Mouse (Mus musculus): Measurements from ENCODE around the gene Gusb. TPM values are rescaled to one million over a fixed set of nuclear protein-coding genes. Genes with fewer than 3 reads are reported as not detected.
A peak's percentile ranks its signal among the peaks of the same experiment; 100 is the strongest.

Gusb gene
- total RNA-seq (2014; rRNA removed) (22.0 and 26.7 TPM in 2 replicates), polyA plus RNA-seq (2015; fragmentation: Nextera tagmentation; extraction: Ambion mirVana) (42.3 and 44.9 TPM in 2 replicates)

DNA sequence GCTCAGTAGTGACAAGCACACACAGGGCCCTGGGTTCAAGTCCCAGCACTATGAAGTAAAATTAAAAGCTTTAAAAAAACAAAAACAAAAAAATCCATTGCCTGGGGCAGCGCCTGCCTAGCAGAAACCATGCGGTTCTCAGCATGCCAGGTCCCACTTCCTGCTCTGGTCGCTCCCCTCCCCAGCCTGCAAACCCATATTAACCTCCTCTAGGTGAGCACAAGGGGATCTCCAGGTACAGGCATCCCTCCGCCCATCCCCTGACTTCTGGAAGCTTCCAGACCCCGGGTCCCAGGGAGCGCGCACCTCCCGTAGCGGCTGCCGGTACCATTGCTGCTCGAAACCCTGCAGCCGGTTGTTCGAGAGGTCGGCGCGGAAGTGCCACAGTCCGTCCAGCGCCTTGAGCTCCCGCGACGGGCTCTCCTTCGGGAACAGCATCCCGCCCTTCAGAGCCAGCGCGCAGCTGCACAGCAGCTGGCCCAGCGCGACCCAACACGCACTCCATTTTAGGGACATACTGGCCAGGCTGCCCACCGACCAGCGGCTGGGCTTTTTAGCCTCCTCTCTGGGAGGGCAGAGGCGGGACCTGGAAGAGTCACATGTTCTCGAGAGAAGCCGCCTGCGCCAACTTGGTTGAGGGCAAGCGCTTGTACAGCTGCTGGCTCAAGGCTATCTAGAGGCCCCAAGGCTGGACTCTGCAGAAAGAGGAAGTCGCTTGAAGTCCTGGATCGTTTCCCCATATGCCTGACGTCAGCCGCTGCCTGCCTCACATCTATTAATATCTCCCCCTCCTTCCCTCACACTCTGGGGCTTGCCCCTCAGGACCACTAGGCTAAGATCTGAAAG lies at the start of gene Gusb:
TSS of gene Gusb (minus strand) at position 749 of the 846 bp plus-strand sequence.
- TF ChIP-seq CTCF (IDR thresholded peaks at IDR 0.05), result no peak
- Histone ChIP-seq H3K4me1 (ENCODE audit: insufficient read depth, low read length) (0 out of 2 replicates have a peak, but pooled peaks cover 3% of the 10 kb centered on the region), H3K27ac (ENCODE audit: low read depth, low read length) (peak within 1 kb of the TSS; percentile 43; the same call in 1 of the 2 replicates), H3K9ac (replicated peaks; ENCODE audit: low read length, poor library complexity, severe bottlenecking) (peak within 1 kb of the TSS; percentile 84), H3K9me3 (ENCODE audit: low read length) (no peaks in the 10 kb centered on the region), H3K4me3 (ENCODE audit: low read depth, low read length) (peak within 1 kb of the TSS; percentile 66), H3K36me3 (ENCODE audit: insufficient read depth, low read length) (no peaks in the 10 kb centered on the region), H3K27me3 (ENCODE audit: insufficient read depth, low read length) (no peaks in the 10 kb centered on the region), H3K4me2 (ENCODE audit: low read depth, low read length, poor library complexity, severe bottlenecking) (peak within 1 kb of the TSS; percentile 70)
- DNase-seq (ENCODE audit: low spot score) (peak; percentile 85), ATAC-seq (ENCODE audit: low FRiP score) (peak; percentile 84)
- WGBS, result 1% methylated on average over 39 of the region's 39 CpGs

GRCm38 (mm10) chr5:130052510-130052909 lies 49.7 kb upstream of the Gusb start:
- no peak for TF ChIP-seq CTCF (IDR thresholded peaks at IDR 0.05)
- 0 out of 2 replicates have a peak overlapping the region, but pooled peaks have one; percentile 6 for H3K27ac ChIP-seq (ENCODE audit: low read depth, low read length)
- peaks cover 26% of the 10 kb centered on the region for H3K36me3 ChIP-seq (ENCODE audit: insufficient read depth, low read length)
- no peak overlapping the region for H3K4me3 ChIP-seq (ENCODE audit: low read depth, low read length)
- no peaks in the 10 kb centered on the region for H3K9me3 ChIP-seq (ENCODE audit: low read length)
- H3K9ac ChIP-seq (replicated peaks; ENCODE audit: low read length, poor library complexity, severe bottlenecking), result 0 out of 2 replicates have a peak overlapping the region, but pooled peaks have one; percentile 24
- no peaks in the 10 kb centered on the region for H3K4me1 ChIP-seq (ENCODE audit: insufficient read depth, low read length)
- no peak overlapping the region for H3K4me2 ChIP-seq (ENCODE audit: low read depth, low read length, poor library complexity, severe bottlenecking)
- WGBS, result 48% methylated on average over 5 of the region's 5 CpGs
- DNase-seq (ENCODE audit: low spot score) (no peak), ATAC-seq (ENCODE audit: low FRiP score) (no peak)
- H3K27me3 ChIP-seq (ENCODE audit: insufficient read depth, low read length), result no peaks in the 10 kb centered on the region

DNA sequence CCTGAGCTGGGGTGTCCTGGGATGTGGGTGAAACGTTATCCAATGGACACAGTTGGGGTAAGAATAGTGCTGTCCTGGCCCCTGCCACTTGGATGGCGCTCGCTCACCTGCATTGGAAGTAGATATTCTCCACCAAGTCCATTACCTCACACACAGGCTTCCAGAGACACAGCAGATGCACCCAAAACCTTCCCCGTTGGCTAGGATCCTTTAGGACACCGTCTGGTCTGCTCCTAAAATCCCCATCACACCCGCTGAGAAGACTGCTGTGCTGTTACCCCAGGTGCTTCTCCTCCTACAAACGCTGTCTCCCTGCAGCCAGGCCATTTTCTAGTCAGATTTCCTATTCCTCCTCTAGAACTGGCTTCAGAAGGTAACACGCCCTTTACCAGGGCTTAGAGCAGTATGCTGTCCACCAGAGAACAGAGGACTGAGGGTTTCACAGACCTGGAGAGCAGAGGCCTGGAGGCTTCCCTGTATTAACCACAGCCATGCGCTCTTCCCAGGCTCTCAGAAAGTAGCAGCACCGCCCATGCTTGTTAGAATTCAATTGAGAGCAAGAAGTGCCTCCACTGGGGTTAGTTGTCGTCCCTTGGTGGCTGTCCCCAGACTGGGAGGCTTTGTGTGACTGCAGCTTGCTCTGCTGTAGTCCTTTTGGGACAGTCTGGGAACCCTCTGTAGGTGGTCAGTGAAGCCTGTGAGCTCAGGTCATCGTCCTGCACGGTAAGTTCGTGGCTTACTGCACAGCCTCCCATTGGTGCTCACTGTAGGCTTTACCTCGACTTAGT lies 48.4 kb upstream of the Gusb start:
- H3K4me1 ChIP-seq (ENCODE audit: insufficient read depth, low read length), result no peaks in the 10 kb centered on the region
- H3K9me3 ChIP-seq (ENCODE audit: low read length), result no peaks in the 10 kb centered on the region
- no peak overlapping the region for H3K27ac ChIP-seq (ENCODE audit: low read depth, low read length)
- H3K4me3 ChIP-seq (ENCODE audit: low read depth, low read length), result no peak overlapping the region
- ATAC-seq (ENCODE audit: low FRiP score) (no peak), DNase-seq (ENCODE audit: low spot score) (no peak)
- no peaks in the 10 kb centered on the region for H3K27me3 ChIP-seq (ENCODE audit: insufficient read depth, low read length)
- 85% methylated on average over 15 of the region's 15 CpGs for WGBS
- TF ChIP-seq CTCF (IDR thresholded peaks at IDR 0.05), result no peak
- no peak overlapping the region for H3K9ac ChIP-seq (replicated peaks; ENCODE audit: low read length, poor library complexity, severe bottlenecking)
- peaks cover 29% of the 10 kb centered on the region for H3K36me3 ChIP-seq (ENCODE audit: insufficient read depth, low read length)
- no peak overlapping the region for H3K4me2 ChIP-seq (ENCODE audit: low read depth, low read length, poor library complexity, severe bottlenecking)

GRCm38 (mm10) chr5:130050416-130050815 lies 47.6 kb upstream of the Gusb start:
- Histone ChIP-seq H3K4me3 (ENCODE audit: low read depth, low read length) (no peak overlapping the region), H3K9ac (replicated peaks; ENCODE audit: low read length, poor library complexity, severe bottlenecking) (no peak overlapping the region), H3K27ac (ENCODE audit: low read depth, low read length) (no peak overlapping the region), H3K9me3 (ENCODE audit: low read length) (no peaks in the 10 kb centered on the region), H3K4me2 (ENCODE audit: low read depth, low read length, poor library complexity, severe bottlenecking) (no peak overlapping the region), H3K36me3 (ENCODE audit: insufficient read depth, low read length) (peaks cover 37% of the 10 kb centered on the region), H3K4me1 (ENCODE audit: insufficient read depth, low read length) (no peaks in the 10 kb centered on the region), H3K27me3 (ENCODE audit: insufficient read depth, low read length) (no peaks in the 10 kb centered on the region)
- ATAC-seq (ENCODE audit: low FRiP score) (no peak), DNase-seq (ENCODE audit: low spot score) (peak; percentile 57)
- WGBS, result 27% methylated on average over 6 of the region's 6 CpGs
- TF ChIP-seq CTCF (IDR thresholded peaks at IDR 0.05), result no peak

DNA sequence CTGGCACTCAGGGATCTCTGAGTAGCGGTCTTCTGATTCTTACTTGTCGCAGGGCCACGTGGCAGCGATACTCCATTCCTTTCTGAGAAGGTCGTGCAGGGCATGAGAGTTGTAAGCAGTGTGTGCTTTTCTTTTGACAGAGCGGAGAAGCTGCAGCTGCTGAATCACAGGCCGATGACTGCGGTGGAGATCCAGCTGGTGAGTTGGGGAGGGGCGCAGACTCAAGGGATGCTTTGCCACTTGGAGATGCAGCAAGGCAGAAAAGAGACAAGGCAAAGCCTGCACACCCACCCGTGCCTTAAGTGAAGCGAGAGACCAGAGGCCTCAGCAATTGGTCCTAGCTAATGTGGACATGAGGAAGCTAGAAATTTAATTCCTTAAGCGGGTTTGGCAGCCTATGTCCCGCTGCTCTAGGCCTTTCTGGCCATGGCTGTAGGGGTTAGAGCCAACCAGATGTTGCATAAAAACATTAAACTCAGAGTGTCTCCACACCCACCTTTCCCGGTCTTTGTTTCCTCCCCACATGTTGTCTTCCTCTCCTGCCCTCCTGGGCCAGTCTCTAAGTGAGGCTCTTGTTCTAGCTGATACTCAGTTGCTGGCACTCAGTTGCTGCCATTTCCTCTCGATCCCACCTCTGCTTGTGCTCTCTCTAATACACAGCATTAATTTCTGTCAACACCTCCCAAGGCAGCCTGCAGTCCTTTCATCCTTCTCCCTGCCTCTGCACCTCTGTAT lies 46.1 kb upstream of the Gusb start:
- peak; percentile 15 for DNase-seq (ENCODE audit: low spot score)
- 76% methylated on average over 15 of the region's 15 CpGs for WGBS

More for the DNA sequence above, 46.1 kb upstream of the Gusb start:
- Histone ChIP-seq H3K27ac (ENCODE audit: low read depth, low read length) (no peak overlapping the region), H3K4me2 (ENCODE audit: low read depth, low read length, poor library complexity, severe bottlenecking) (no peak overlapping the region), H3K36me3 (ENCODE audit: insufficient read depth, low read length) (peaks cover 38% of the 10 kb centered on the region), H3K9me3 (ENCODE audit: low read length) (no peaks in the 10 kb centered on the region), H3K27me3 (ENCODE audit: insufficient read depth, low read length) (no peaks in the 10 kb centered on the region), H3K9ac (replicated peaks; ENCODE audit: low read length, poor library complexity, severe bottlenecking) (no peak overlapping the region), H3K4me3 (ENCODE audit: low read depth, low read length) (no peak overlapping the region), H3K4me1 (ENCODE audit: insufficient read depth, low read length) (no peaks in the 10 kb centered on the region)
- no peak for ATAC-seq (ENCODE audit: low FRiP score)
- TF ChIP-seq CTCF (IDR thresholded peaks at IDR 0.05), result no peak
